Comparison of ENCODE assay signal across 1 mouse cellular context in the genomic region with DNA sequence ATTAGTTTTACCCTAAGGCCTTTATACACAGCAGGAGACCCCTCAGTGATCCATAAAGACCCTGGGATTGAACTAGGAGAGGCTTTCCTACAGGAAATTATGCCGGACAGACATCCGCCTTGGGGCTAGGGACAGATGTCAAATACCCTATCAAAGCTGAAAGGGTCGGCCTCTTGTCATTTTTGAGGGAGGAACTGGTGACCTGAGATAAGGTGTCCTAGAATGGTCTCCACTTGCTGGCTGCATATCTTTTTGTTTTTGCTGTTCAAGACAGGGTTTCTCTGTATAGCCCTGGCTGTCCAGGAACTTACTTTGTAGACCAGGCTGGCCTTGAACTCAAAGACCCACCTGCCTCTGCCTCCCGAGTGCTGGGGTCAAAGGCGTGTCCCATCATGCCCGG.
TF ChIP-seq lines count a peak whose summit lies in the region.

No protein-coding gene starts in this region.

TF ChIP-seq in MEL, 35 proteins besides CTCF, POLR2A, EP300 and RAD21:
- TF ChIP-seq SIN3A (IDR thresholded peaks at IDR 0.05; ENCODE audit: low read length) (0 out of 2 replicates have a peak, but pooled peaks have one; percentile 15), CHD2 (IDR thresholded peaks at IDR 0.05; ENCODE audit: low read length) (no peak), GATA1 (IDR thresholded peaks at IDR 0.05; ENCODE audit: low read depth, low read length) (peak; percentile 39; the same call in 1 of the 2 replicates), TCF12 (IDR thresholded peaks at IDR 0.05; ENCODE audit: low read depth, low read length) (peak; percentile 41; the same call in 1 of the 2 replicates), E2F4 (IDR thresholded peaks at IDR 0.05; ENCODE audit: borderline replicate concordance, low read depth, low read length) (no peak), SMC3 (IDR thresholded peaks at IDR 0.05; ENCODE audit: low read depth, low read length) (no peak), ZMIZ1 (IDR thresholded peaks at IDR 0.05; ENCODE audit: low read depth, low read length) (no peak), TAL1 (IDR thresholded peaks at IDR 0.05; ENCODE audit: low read length) (peak; percentile 54)
